ENCODE assay signal across 7 mouse cellular contexts in genomic region chr11:78322860-78323259, GRCm38 (mm10). TPM values are rescaled to one million over a fixed set of nuclear protein-coding genes. Genes with fewer than 3 reads are reported as not detected.
DNase-seq lines count a peak whose midpoint lies in the region; ATAC-seq and TF ChIP-seq lines count a peak whose summit lies in the region.

Gene Aldoc, plus strand, starts transcription at chr11:78322968.

- no peaks in the 10 kb centered on the region for H3K27me3 ChIP-seq in hindbrain, postnatal 0 days (ENCODE audit: insufficient read depth, low read length)
- H3K27me3 ChIP-seq in megakaryocyte, embryonic 14.5 days (replicated peaks): no peaks in the 10 kb centered on the region

- WGBS in hindbrain, postnatal 0 days: 9% methylated on average over 15 of the region's 15 CpGs

- peaks cover 8% of the 10 kb centered on the region for H3K4me1 ChIP-seq in hindbrain, postnatal 0 days (ENCODE audit: insufficient read depth, low read length)
- H3K4me1 ChIP-seq in megakaryocyte, embryonic 14.5 days: peaks cover 52% of the 10 kb centered on the region

- H3K27ac ChIP-seq in hindbrain, postnatal 0 days: peak within 1 kb of the TSS; percentile 86

- peak within 1 kb of the TSS; percentile 52 for H3K9ac ChIP-seq in hindbrain, postnatal 0 days (replicated peaks; ENCODE audit: low read length)

- peak within 1 kb of the TSS; percentile 53 for H3K4me2 ChIP-seq in hindbrain, postnatal 0 days (ENCODE audit: low read depth, low read length)

- no peaks in the 10 kb centered on the region for H3K36me3 ChIP-seq in hindbrain, postnatal 0 days (ENCODE audit: insufficient read depth, low read length)
- peaks cover 81% of the 10 kb centered on the region for H3K36me3 ChIP-seq in megakaryocyte, embryonic 14.5 days (replicated peaks; ENCODE audit: low read length)

- no peaks in the 10 kb centered on the region for H3K9me3 ChIP-seq in hindbrain, postnatal 0 days (ENCODE audit: low read length)
- H3K9me3 ChIP-seq in megakaryocyte, embryonic 14.5 days: no peaks in the 10 kb centered on the region

- DNase-seq in ZHBTc4 (ENCODE audit: low read depth, low spot score): peak; percentile 97
- peak; percentile 83 to 91 for DNase-seq in cerebellum, postnatal 25 days
- DNase-seq in frontal cortex, postnatal 25 days (ENCODE audit: low spot score in 2 of 2): peak; percentile 34 to 55
- peak; percentile 90 for DNase-seq in hindbrain, postnatal 0 days (ENCODE audit: low spot score)
- peak; percentile 73 to 84 for DNase-seq in left cerebral cortex, adult 9 months (ENCODE audit: low spot score in 2 of 2)
- peak; percentile 76 for DNase-seq in right cerebral cortex, postnatal 25 days

- peak within 1 kb of the TSS; percentile 31 for H3K4me3 ChIP-seq in hindbrain, postnatal 0 days (ENCODE audit: low read length)
- peak within 1 kb of the TSS; percentile 91 for H3K4me3 ChIP-seq in megakaryocyte, embryonic 14.5 days (replicated peaks)

- ATAC-seq in hindbrain, postnatal 0 days: peak; percentile 89

- TF ChIP-seq CTCF in hindbrain, postnatal 0 days (IDR thresholded peaks at IDR 0.05; ENCODE audit: low read depth): no peak

RNA-seq across cellular contexts. Expression of gene Aldoc, which starts in this region (rescaled TPM):
- 798 and 822 TPM in 2 replicates for total RNA-seq in hindbrain, postnatal 0 days (2014; rRNA removed)
- polyA plus RNA-seq in hindbrain, postnatal 0 days (2015; fragmentation: Nextera tagmentation; extraction: Ambion mirVana): 693 and 762 TPM in 2 replicates
- 25.1 and 40.6 TPM in 2 replicates for polyA plus RNA-seq in megakaryocyte, embryonic 14.5 days (2012; ENCODE audit: insufficient read depth, low replicate concordance)

Comparison
In these comparisons a context has a peak if more than half of its experiments do, and no peak if none do; other contexts are left out.
1. Peak in every context shown above with its lines: DNase-seq, ATAC-seq, H3K4me3 ChIP-seq and H3K27ac ChIP-seq.
2. RNA of gene Aldoc (polyA plus RNA-seq): 693 to 762 TPM in hindbrain, postnatal 0 days; 25.1 to 40.6 TPM in megakaryocyte, embryonic 14.5 days; every median in the first group is over 10 times any median in the second.
3. DNase-seq: peak in every context shown above with its lines; median percentile 97 in ZHBTc4; 90 in hindbrain, postnatal 0 days; 87 in cerebellum, postnatal 25 days; 78 in left cerebral cortex, adult 9 months; 76 in right cerebral cortex, postnatal 25 days; 44 in frontal cortex, postnatal 25 days.